Mouse (Mus musculus): ENCODE measurements at regions not wholly inside any gene's neighbourhood (a gene's known extent, or its start where the extent isn't known, plus 50 kb on each side); places are given as distances from the start of the nearest gene placed in this dataset.

- DNase-seq, result no peak
- intact Hi-C loops (cut with DNase I; ENCODE audit: low total_unique reads), result no loop called here
Observed at GRCm38 (mm10) chr15:8903651-8904050, 64.1 kb upstream of the Ranbp3l start.

GRCm38 (mm10) chr15:8897487-8898158, 70.1 kb upstream of the Ranbp3l start:
- no peak for DNase-seq
- intact Hi-C loops (cut with DNase I; ENCODE audit: low total_unique reads), result no loop called here

- intact Hi-C loops (cut with DNase I; ENCODE audit: low total_unique reads), result no loop called here
- DNase-seq, result no peak
Observed at GRCm38 (mm10) chr15:8896856-8897255, 70.9 kb upstream of the Ranbp3l start.

GRCm38 (mm10) chr15:8896391-8896790, 71.4 kb upstream of the Ranbp3l start:
- peak; percentile 49 for DNase-seq
- intact Hi-C loops (cut with DNase I; ENCODE audit: low total_unique reads), result no loop called here

- no peak for DNase-seq
- intact Hi-C loops (cut with DNase I; ENCODE audit: low total_unique reads), result loop anchor here (2.0 kb wide), 1 partner anchor 257 kb away; no protein-coding TSS in a partner anchor
Observed at GRCm38 (mm10) chr15:8885585-8885984, 82.2 kb upstream of the Ranbp3l start.

- intact Hi-C loops (cut with DNase I; ENCODE audit: low total_unique reads), result loop anchor here (2.0 kb wide), 1 partner anchor 256 kb away; no protein-coding TSS in a partner anchor
- no peak for DNase-seq
Observed at GRCm38 (mm10) chr15:8884608-8885467, 82.9 kb upstream of the Ranbp3l start.

GRCm38 (mm10) chr15:8882880-8883539, 84.7 kb upstream of the Ranbp3l start:
- intact Hi-C loops (cut with DNase I; ENCODE audit: low total_unique reads), result no loop called here
- no peak for DNase-seq

GRCm38 (mm10) chr15:8874884-8875493, 92.8 kb upstream of the Ranbp3l start:
- intact Hi-C loops (cut with DNase I; ENCODE audit: low total_unique reads), result no loop called here
- DNase-seq, result no peak

- DNase-seq, result no peak
- intact Hi-C loops (cut with DNase I; ENCODE audit: low total_unique reads), result no loop called here
Observed at GRCm38 (mm10) chr15:8868021-8868420, 99.7 kb upstream of the Ranbp3l start.

- no peak for DNase-seq
- intact Hi-C loops (cut with DNase I; ENCODE audit: low total_unique reads), result no loop called here
Observed at GRCm38 (mm10) chr15:8867160-8867891, 100.4 kb upstream of the Ranbp3l start.

- no peak for DNase-seq
- intact Hi-C loops (cut with DNase I; ENCODE audit: low total_unique reads), result no loop called here
Observed at GRCm38 (mm10) chr15:8865089-8865933, 102.4 kb upstream of the Ranbp3l start.

GRCm38 (mm10) chr15:8856419-8857084, 111.2 kb upstream of the Ranbp3l start:
- intact Hi-C loops (cut with DNase I; ENCODE audit: low total_unique reads), result no loop called here
- DNase-seq, result no peak

GRCm38 (mm10) chr15:8855511-8855910, 112.2 kb upstream of the Ranbp3l start:
- intact Hi-C loops (cut with DNase I; ENCODE audit: low total_unique reads), result no loop called here
- DNase-seq, result no peak

GRCm38 (mm10) chr15:8854336-8854735, 113.4 kb upstream of the Ranbp3l start:
- intact Hi-C loops (cut with DNase I; ENCODE audit: low total_unique reads), result no loop called here

GRCm38 (mm10) chr15:8850996-8851395, 116.8 kb upstream of the Ranbp3l start:
- no peak for DNase-seq
- intact Hi-C loops (cut with DNase I; ENCODE audit: low total_unique reads), result no loop called here

More at GRCm38 (mm10) chr15:8854336-8854735, 113.4 kb upstream of the Ranbp3l start:
- peak; percentile 4 for DNase-seq

GRCm38 (mm10) chr15:8849413-8849812, 118.3 kb upstream of the Ranbp3l start:
- intact Hi-C loops (cut with DNase I; ENCODE audit: low total_unique reads), result no loop called here
- no peak for DNase-seq

- no peak for DNase-seq
- intact Hi-C loops (cut with DNase I; ENCODE audit: low total_unique reads), result no loop called here
Observed at GRCm38 (mm10) chr15:8842129-8842528, 125.6 kb upstream of the Ranbp3l start.

GRCm38 (mm10) chr15:8839462-8839861, 128.3 kb upstream of the Ranbp3l start:
- DNase-seq, result no peak
- intact Hi-C loops (cut with DNase I; ENCODE audit: low total_unique reads), result no loop called here
